Mouse (Mus musculus) CH12.LX (cell line): Measurements from ENCODE around the gene Ntmt1.

Experiments used
- BHLHE40 ChIP-seq: IDR thresholded peaks from 2 replicates; pipeline ENCODE4 v1.6.1; 2011; ENCODE audit warnings: mild to moderate bottlenecking, low read depth, low read length, improper control_type of control experiment
- CTCF ChIP-seq, 2 experiments: IDR thresholded peaks in 1 of 2; conservative IDR thresholded peaks in 1 of 2; 2 replicates each; pipeline ENCODE4 v1.5.1; 2011 to 2012; ENCODE audit warnings: low read depth in 2 of 2, low read length in 2 of 2, improper control_type of control experiment in 1 of 2, inconsistent platforms in 1 of 2, mild to moderate bottlenecking in 1 of 2, moderate library complexity in 1 of 2
- JUN ChIP-seq: IDR thresholded peaks from 2 replicates; pipeline ENCODE4 v1.6.1; 2011; ENCODE audit warnings: low read depth, mild to moderate bottlenecking, low read length, improper control_type of control experiment, moderate library complexity; ENCODE audit not compliant: insufficient read depth
- MAFK ChIP-seq: IDR thresholded peaks from 2 replicates; pipeline ENCODE4 v1.6.1; 2011; ENCODE audit warnings: low read length, improper control_type of control experiment; ENCODE audit not compliant: insufficient replicate concordance
- MAZ ChIP-seq: IDR thresholded peaks from 2 replicates; pipeline ENCODE4 v1.6.1; 2012; ENCODE audit warnings: low read depth, mild to moderate bottlenecking, inconsistent platforms, low read length, improper control_type of control experiment, moderate library complexity
- POLR2A ChIP-seq: IDR thresholded peaks from 2 replicates; pipeline ENCODE4 v1.6.1; 2011; ENCODE audit warnings: low read depth, mild to moderate bottlenecking, improper control_type of control experiment, low read length
- POLR2AphosphoS2 ChIP-seq: IDR thresholded peaks from 2 replicates; pipeline ENCODE4 v1.6.1; 2011; ENCODE audit warnings: low read depth, low read length, improper control_type of control experiment
- ZNF384 ChIP-seq: IDR thresholded peaks from 2 replicates; pipeline ENCODE4 v1.6.1; 2012; ENCODE audit warnings: low read depth, low read length, improper control_type of control experiment, inconsistent platforms

- TF ChIP-seq MAFK (no peak), CTCF (conservative IDR thresholded peaks at IDR 0.05 in 1 of 2, IDR thresholded peaks at IDR 0.05 in 1 of 2; ENCODE audit: low read depth in 2 of 2, low read length in 2 of 2) (no peak), MAZ (no peak), POLR2AphosphoS2 (no peak), ZNF384 (no peak), BHLHE40 (no peak), JUN (no peak), POLR2A (no peak)
Measured at GRCm38 (mm10) chr2:30779241-30779640, 28.4 kb upstream of the Ntmt1 start.
